Mouse (Mus musculus): ENCODE data around the gene Krtap5-3. TPM values are rescaled to one million over a fixed set of nuclear protein-coding genes. Genes with fewer than 3 reads are reported as not detected.

The Krtap5-3 gene
- total RNA-seq, 4 experiments from 2014 or later, result not detected

Other genes with a start within 250 kb of the Krtap5-3 start
- gene Mob2, start 140.3 kb upstream of the Krtap5-3 start, total RNA-seq (2022), result 10 to 100 TPM; 45.2 to 53.5 (median 46.9) TPM
- gene Dusp8, start 105.5 kb upstream of the Krtap5-3 start, total RNA-seq (2022), result 10 to 100 TPM; 26.3 to 48.9 (median 37.9) TPM
- not detected for gene Gm45618, start 80.6 kb upstream of the Krtap5-3 start, total RNA-seq (2022)
- not detected for gene Gm39115, start 65.3 kb upstream of the Krtap5-3 start, total RNA-seq (2022)
- not detected for gene Gm45337, start 56.8 kb upstream of the Krtap5-3 start, total RNA-seq (2022)
- gene Gm29735, start 44.3 kb upstream of the Krtap5-3 start, total RNA-seq (2022), result not detected
- gene Gm4553, start 35.6 kb upstream of the Krtap5-3 start, total RNA-seq (2022), result not detected
- gene Krtap5-2, start 25.4 kb upstream of the Krtap5-3 start, total RNA-seq (2022), result not detected
- gene Gm10153, start 11.0 kb upstream of the Krtap5-3 start, total RNA-seq (2022), result not detected
- gene Gm7579, start 10.5 kb downstream of the Krtap5-3 start, total RNA-seq (2022), result not detected
- gene Krtap5-5, start 28.6 kb downstream of the Krtap5-3 start, total RNA-seq (2022), result under 1 TPM in 1 of 4 experiments, not detected in 3; 0.22 TPM
- gene Gm40460, start 39.7 kb downstream of the Krtap5-3 start, total RNA-seq (2022), result not detected
- not detected for gene Gm2431, start 57.0 kb downstream of the Krtap5-3 start, total RNA-seq (2022)
- not detected for gene Gm4559, start 73.0 kb downstream of the Krtap5-3 start, total RNA-seq (2022)
- not detected for gene Krtap5-1, start 95.8 kb downstream of the Krtap5-3 start, total RNA-seq (2022)
- not detected for gene Krtap5-4, start 102.2 kb downstream of the Krtap5-3 start, total RNA-seq (2022)
- 1 to 10 TPM; 2.4 to 4.7 (median 3.4) TPM for gene Ifitm10, start 172.4 kb downstream of the Krtap5-3 start, total RNA-seq (2022)
- gene Gm49369, start 181.3 kb downstream of the Krtap5-3 start, total RNA-seq (2022), result 10 to 100 TPM in 1 of 4 experiments, 1 to 10 TPM in 2, under 1 TPM in 1; 0.63 to 14.1 (median 6.3) TPM
- 1,000 to 10,000 TPM; 1,038 to 1,126 (median 1,089) TPM for gene Ctsd, start 186.7 kb downstream of the Krtap5-3 start, total RNA-seq (2022)
- under 1 TPM in 1 of 4 experiments, not detected in 3; 0.25 TPM for gene Syt8, start 233.5 kb downstream of the Krtap5-3 start, total RNA-seq (2022)
- 1 to 10 TPM; 5.1 to 10.0 (median 7.8) TPM for gene Tnni2, start 240.4 kb downstream of the Krtap5-3 start, total RNA-seq (2022)